Mouse (Mus musculus): ENCODE data around the gene Cmtm5. TPM values are rescaled to one million over a fixed set of nuclear protein-coding genes. Genes with fewer than 3 reads are reported as not detected.

Cmtm5 gene
- polyA plus RNA-seq, 1 experiment from 2014 or later, result 7.1 TPM

MicroRNA genes within 50 kb of the gene (microRNA counts, 519-probe panel; counts per million panel counts)
- microRNA mmu-miR-208a (2,812 counts per million, percentile 28 among the panel's probes with 10 or more counts), microRNA mmu-miR-208b (51.3 counts per million)

Small RNA genes lying within 50 kb of the gene (microRNA-seq; reads per million reads assigned to microRNA genes)
- gene Mir208a (3.5 reads per million, percentile 10 among the genes with 10 or more reads in this experiment), gene Mir208b (18.6 reads per million, percentile 29 among the genes with 10 or more reads in this experiment)

Other genes with a start within 250 kb of the Cmtm5 start
- 155 and 169 TPM in 2 replicates for gene Acin1, start 249.3 kb upstream of the Cmtm5 start, polyA plus RNA-seq (2015; fragmentation: Nextera tagmentation; extraction: Ambion mirVana)
- gene Gm29776, start 237.4 kb upstream of the Cmtm5 start, polyA plus RNA-seq (2015; fragmentation: Nextera tagmentation; extraction: Ambion mirVana), result 0.18 and 0.34 TPM in 2 replicates
- gene Cebpe, start 224.1 kb upstream of the Cmtm5 start, polyA plus RNA-seq (2015; fragmentation: Nextera tagmentation; extraction: Ambion mirVana), result not detected in 2 replicates
- 4.7 and 5.3 TPM in 2 replicates for gene Slc7a8, start 154.3 kb upstream of the Cmtm5 start, polyA plus RNA-seq (2015; fragmentation: Nextera tagmentation; extraction: Ambion mirVana)
- not detected in 2 replicates for gene Rnf212b, start 122.1 kb upstream of the Cmtm5 start, polyA plus RNA-seq (2015; fragmentation: Nextera tagmentation; extraction: Ambion mirVana)
- gene Homez, start 65.3 kb upstream of the Cmtm5 start, polyA plus RNA-seq (2015; fragmentation: Nextera tagmentation; extraction: Ambion mirVana), result 10.3 and 13.8 TPM in 2 replicates
- 1.5 and 2.4 TPM in 2 replicates for gene Ppp1r3e, start 58.7 kb upstream of the Cmtm5 start, polyA plus RNA-seq (2015; fragmentation: Nextera tagmentation; extraction: Ambion mirVana)
- 3.6 and 4.7 TPM in 2 replicates for gene Bcl2l2, start 52.9 kb upstream of the Cmtm5 start, polyA plus RNA-seq (2015; fragmentation: Nextera tagmentation; extraction: Ambion mirVana)
- gene Gm20521, start 52.8 kb upstream of the Cmtm5 start, polyA plus RNA-seq (2015; fragmentation: Nextera tagmentation; extraction: Ambion mirVana), result 0.34 TPM in 1 of 2 replicates, not detected in the other
- gene Pabpn1, start 43.8 kb upstream of the Cmtm5 start, polyA plus RNA-seq (2015; fragmentation: Nextera tagmentation; extraction: Ambion mirVana), result 165 and 167 TPM in 2 replicates
- gene Slc22a17, start 23.1 kb upstream of the Cmtm5 start, polyA plus RNA-seq (2015; fragmentation: Nextera tagmentation; extraction: Ambion mirVana), result 148 and 158 TPM in 2 replicates
- 15.4 and 15.6 TPM in 2 replicates for gene Efs, start 10.1 kb upstream of the Cmtm5 start, polyA plus RNA-seq (2015; fragmentation: Nextera tagmentation; extraction: Ambion mirVana)
- 0.38 and 0.83 TPM in 2 replicates for gene Il25, start 3.6 kb upstream of the Cmtm5 start, polyA plus RNA-seq (2015; fragmentation: Nextera tagmentation; extraction: Ambion mirVana)
- gene Myh6, start 30.7 kb downstream of the Cmtm5 start, polyA plus RNA-seq (2015; fragmentation: Nextera tagmentation; extraction: Ambion mirVana), result 1.2 and 3.0 TPM in 2 replicates
- gene Gm17428, start 40.7 kb downstream of the Cmtm5 start, polyA plus RNA-seq (2015; fragmentation: Nextera tagmentation; extraction: Ambion mirVana), result not detected in 2 replicates
- gene Myh7, start 58.4 kb downstream of the Cmtm5 start, polyA plus RNA-seq (2015; fragmentation: Nextera tagmentation; extraction: Ambion mirVana), result 8.2 and 9.2 TPM in 2 replicates
- 53.4 and 53.7 TPM in 2 replicates for gene Ngdn, start 79.2 kb downstream of the Cmtm5 start, polyA plus RNA-seq (2015; fragmentation: Nextera tagmentation; extraction: Ambion mirVana)
- 29.4 and 31.9 TPM in 2 replicates for gene Zfhx2, start 156.1 kb downstream of the Cmtm5 start, polyA plus RNA-seq (2015; fragmentation: Nextera tagmentation; extraction: Ambion mirVana)
- gene Thtpa, start 158.5 kb downstream of the Cmtm5 start, polyA plus RNA-seq (2015; fragmentation: Nextera tagmentation; extraction: Ambion mirVana), result 29.8 and 30.7 TPM in 2 replicates
- gene Ap1g2, start 170.3 kb downstream of the Cmtm5 start, polyA plus RNA-seq (2015; fragmentation: Nextera tagmentation; extraction: Ambion mirVana), result 6.5 and 6.6 TPM in 2 replicates
- 22.2 and 22.6 TPM in 2 replicates for gene Jph4, start 180.7 kb downstream of the Cmtm5 start, polyA plus RNA-seq (2015; fragmentation: Nextera tagmentation; extraction: Ambion mirVana)

Data from hindbrain, embryonic 13.5 days (tissue).